Mouse (Mus musculus) bone marrow, adult 2 months (tissue): ENCODE measurements around the gene Atp1a2.

ENCODE experiments used
- CTCF ChIP-seq: fragments of 200-500 bp; IDR thresholded peaks from 2 replicates; pipeline ENCODE4 v1.5.1; 2011; ENCODE audit warnings: low read length, control low read depth; ENCODE audit not compliant: control insufficient read depth, insufficient read depth
- POLR2A ChIP-seq: fragments of 200-500 bp; IDR thresholded peaks from 2 replicates; pipeline ENCODE4 v1.6.1; 2011; ENCODE audit warnings: low read depth, mild to moderate bottlenecking, control low read depth, low read length, borderline replicate concordance; ENCODE audit not compliant: control insufficient read depth

DNA sequence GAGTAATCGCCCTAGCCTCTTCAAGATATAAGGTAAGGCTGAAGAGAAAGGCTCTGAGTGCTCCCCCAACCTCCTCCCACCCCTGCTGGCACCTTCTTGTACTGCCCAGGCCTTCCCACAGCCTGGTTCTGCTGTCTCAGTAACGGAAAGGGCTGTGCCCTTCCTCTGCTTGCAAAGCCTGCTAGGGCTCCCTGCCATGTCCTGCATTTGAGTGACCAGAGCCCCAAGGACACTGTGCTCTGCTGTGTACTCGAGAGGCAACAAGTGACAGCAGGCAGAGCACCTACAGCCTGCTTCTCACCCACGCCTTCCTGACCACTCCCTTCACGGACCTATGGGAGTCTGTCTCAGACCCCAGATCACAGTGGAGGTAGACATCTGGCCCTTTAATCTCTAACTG, 2.4 kb upstream of the Atp1a2 start:
- no peak for TF ChIP-seq CTCF
- no peak for TF ChIP-seq POLR2A
